26 mouse cellular contexts compared by ENCODE assay signal in the genomic region with DNA sequence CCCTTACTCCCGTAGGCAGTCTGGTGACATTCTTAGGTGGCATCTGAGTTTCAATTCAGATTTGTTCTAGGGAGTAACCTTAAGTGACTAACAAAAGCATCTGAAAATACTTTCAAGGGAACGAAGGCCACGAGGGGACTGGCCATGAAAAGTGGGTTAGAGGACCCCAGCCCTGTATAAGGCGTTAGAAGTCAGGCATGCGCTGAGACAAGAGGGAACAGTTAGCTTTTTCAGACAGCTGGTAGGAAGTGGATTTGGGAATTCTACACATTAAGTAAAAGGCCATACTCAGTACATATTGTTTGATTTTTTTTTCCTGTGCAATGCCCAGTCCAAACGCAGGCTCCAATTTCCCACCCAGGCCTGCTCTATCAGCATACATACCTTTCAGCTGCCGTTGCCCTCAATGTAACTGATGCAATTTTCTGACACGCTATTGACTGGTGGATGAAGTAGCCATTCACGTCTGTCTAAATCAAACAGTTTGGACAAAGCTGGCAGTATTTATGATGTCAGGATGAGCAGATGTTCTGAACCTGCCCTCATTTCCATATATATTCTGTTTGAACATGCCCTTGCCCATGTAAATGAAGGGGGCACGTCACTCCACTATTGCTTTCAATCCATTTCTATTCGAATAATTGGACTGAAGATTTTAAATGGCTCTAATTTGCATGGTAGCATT.
A peak's percentile ranks its signal among the peaks of the same experiment; 100 is the strongest.
DNase-seq lines count a peak whose midpoint lies in the region; ATAC-seq and TF ChIP-seq lines count a peak whose summit lies in the region.
"Had no signal": no experiment of that assay in that cellular context is flagged by ENCODE, and none has a peak within 500 bp of the region (broad histone marks: within the 10 kb centered on the region; RNA-seq: fewer than 3 reads in every experiment).

No protein-coding gene starts in this region.

- no peak for DNase-seq in forebrain, embryonic 11.5 days (ENCODE audit: low spot score)
- DNase-seq in forebrain, embryonic 10.5 days (ENCODE audit: extremely low spot score, low spot score), result no peak
- DNase-seq in gastrocnemius, adult 18-20 months (ENCODE audit: low spot score), result no peak
- DNase-seq in stomach, postnatal 0 days (ENCODE audit: low spot score), result no peak
- DNase-seq in adrenal gland, adult 18-20 months (ENCODE audit: low spot score in 2 of 2), result no peak
- DNase-seq: adrenal gland, postnatal 25 days; cerebellum, adult 18-20 months; cerebellum, postnatal 36 days; kidney, adult 2 months; kidney, postnatal 25 days; left cerebral cortex, postnatal 4 days; liver; lung, postnatal 10 days; right cerebral cortex, adult 18-20 months; spleen, adult 18-20 months; thymus, postnatal 36 days had no signal

- no peak for TF ChIP-seq EP300 in stomach, postnatal 0 days (optimal IDR thresholded peaks at IDR 0.05)

- no peaks in the 10 kb centered on the region for H3K27me3 ChIP-seq in forebrain, embryonic 11.5 days (ENCODE audit: control insufficient read depth, insufficient read depth, low read length)
- H3K27me3 ChIP-seq in forebrain, embryonic 10.5 days (ENCODE audit: poor library complexity, severe bottlenecking), result no peaks in the 10 kb centered on the region
- H3K27me3 ChIP-seq in forebrain, embryonic 12.5 days, result no peaks in the 10 kb centered on the region
- no peaks in the 10 kb centered on the region for H3K27me3 ChIP-seq in hindbrain, embryonic 12.5 days
- H3K27me3 ChIP-seq in midbrain, embryonic 15.5 days (replicated peaks), result no peaks in the 10 kb centered on the region
- no peaks in the 10 kb centered on the region for H3K27me3 ChIP-seq in stomach, postnatal 0 days (ENCODE audit: control insufficient read depth, insufficient read depth, low read length)
- H3K27me3 ChIP-seq: heart, embryonic 12.5 days had no signal

- no peak for TF ChIP-seq CTCF in stomach, postnatal 0 days (IDR thresholded peaks at IDR 0.05; ENCODE audit: low read depth)

- H3K9me3 ChIP-seq in forebrain, embryonic 11.5 days (ENCODE audit: control insufficient read depth, low read length), result no peaks in the 10 kb centered on the region
- peaks cover 4% of the 10 kb centered on the region; the same call in 1 of the 2 replicates for H3K9me3 ChIP-seq in forebrain, embryonic 10.5 days
- H3K9me3 ChIP-seq in forebrain, embryonic 12.5 days, result no peaks in the 10 kb centered on the region
- H3K9me3 ChIP-seq in hindbrain, embryonic 12.5 days (replicated peaks), result 0 out of 2 replicates have a peak, but pooled peaks cover 3% of the 10 kb centered on the region
- H3K9me3 ChIP-seq in midbrain, embryonic 15.5 days, result no peaks in the 10 kb centered on the region
- H3K9me3 ChIP-seq in stomach, postnatal 0 days (ENCODE audit: control insufficient read depth, low read length), result no peaks in the 10 kb centered on the region
- H3K9me3 ChIP-seq: heart, embryonic 12.5 days had no signal

- no peaks in the 10 kb centered on the region; the same call in 1 of the 2 replicates for H3K4me1 ChIP-seq in forebrain, embryonic 11.5 days (replicated peaks; ENCODE audit: control insufficient read depth, insufficient read depth, low read length)
- H3K4me1 ChIP-seq in forebrain, embryonic 10.5 days, result 0 out of 2 replicates have a peak, but pooled peaks cover 3% of the 10 kb centered on the region
- H3K4me1 ChIP-seq in forebrain, embryonic 12.5 days, result peaks cover 11% of the 10 kb centered on the region
- H3K4me1 ChIP-seq in hindbrain, embryonic 12.5 days, result peaks cover 8% of the 10 kb centered on the region
- H3K4me1 ChIP-seq in midbrain, embryonic 15.5 days, result peaks cover 9% of the 10 kb centered on the region
- H3K4me1 ChIP-seq in stomach, postnatal 0 days (replicated peaks; ENCODE audit: control insufficient read depth, insufficient read depth), result no peaks in the 10 kb centered on the region
- H3K4me1 ChIP-seq: heart, embryonic 12.5 days had no signal

- H3K36me3 ChIP-seq in forebrain, embryonic 11.5 days (ENCODE audit: control insufficient read depth, insufficient read depth, low read length), result no peaks in the 10 kb centered on the region
- peaks cover 12% of the 10 kb centered on the region for H3K36me3 ChIP-seq in forebrain, embryonic 10.5 days (replicated peaks)
- H3K36me3 ChIP-seq in forebrain, embryonic 12.5 days (replicated peaks), result no peaks in the 10 kb centered on the region
- peaks cover 5% of the 10 kb centered on the region; the same call in 1 of the 2 replicates for H3K36me3 ChIP-seq in hindbrain, embryonic 12.5 days
- H3K36me3 ChIP-seq in midbrain, embryonic 15.5 days (replicated peaks), result no peaks in the 10 kb centered on the region
- H3K36me3 ChIP-seq in stomach, postnatal 0 days (ENCODE audit: control insufficient read depth, insufficient read depth, low read length), result no peaks in the 10 kb centered on the region

- no peak overlapping the region for H3K9ac ChIP-seq in forebrain, embryonic 11.5 days (ENCODE audit: low read length)
- H3K9ac ChIP-seq in forebrain, embryonic 12.5 days, result no peak overlapping the region
- H3K9ac ChIP-seq in hindbrain, embryonic 12.5 days, result no peak overlapping the region
- H3K9ac ChIP-seq in midbrain, embryonic 15.5 days, result no peak overlapping the region
- no peak overlapping the region for H3K9ac ChIP-seq in stomach, postnatal 0 days (ENCODE audit: low read length)
- H3K9ac ChIP-seq: heart, embryonic 12.5 days had no signal

- no peak overlapping the region for H3K4me3 ChIP-seq in forebrain, embryonic 11.5 days (ENCODE audit: low read depth, low read length)
- H3K4me3 ChIP-seq in forebrain, embryonic 10.5 days, result no peak overlapping the region
- H3K4me3 ChIP-seq in forebrain, embryonic 12.5 days (replicated peaks), result no peak overlapping the region
- no peak overlapping the region for H3K4me3 ChIP-seq in hindbrain, embryonic 12.5 days
- H3K4me3 ChIP-seq in midbrain, embryonic 15.5 days, result no peak overlapping the region
- H3K4me3 ChIP-seq in stomach, postnatal 0 days (ENCODE audit: low read depth, low read length), result no peak overlapping the region
- H3K4me3 ChIP-seq: embryonic facial prominence, embryonic 10.5 days; heart, embryonic 12.5 days; left cerebral cortex, adult 2 months; myocyte had no signal

- ATAC-seq in forebrain, embryonic 11.5 days (replicated peaks; ENCODE audit: low FRiP score), result peak; percentile 89
- ATAC-seq in forebrain, embryonic 12.5 days (ENCODE audit: low FRiP score), result peak; percentile 91
- peak; percentile 85 for ATAC-seq in hindbrain, embryonic 12.5 days (ENCODE audit: low FRiP score)
- ATAC-seq in midbrain, embryonic 15.5 days (replicated peaks), result peak; percentile 80
- ATAC-seq in stomach, postnatal 0 days (ENCODE audit: low FRiP score, low TSS enrichment), result no peak
- ATAC-seq: CD4-positive, CD25-positive, alpha-beta regulatory T cell, adult 4 months; inflammation-experienced regulatory T-cells, adult 6 months; Patski had no signal

- peak overlapping the region; percentile 50; the same call in 1 of the 2 replicates for H3K27ac ChIP-seq in forebrain, embryonic 11.5 days (ENCODE audit: low read depth, low read length)
- H3K27ac ChIP-seq in forebrain, embryonic 10.5 days, result no peak overlapping the region
- H3K27ac ChIP-seq in forebrain, embryonic 12.5 days, result peak overlapping the region; percentile 69
- peak overlapping the region; percentile 80 for H3K27ac ChIP-seq in hindbrain, embryonic 12.5 days
- H3K27ac ChIP-seq in midbrain, embryonic 15.5 days, result peak overlapping the region; percentile 44; the same call in 1 of the 2 replicates
- H3K27ac ChIP-seq in stomach, postnatal 0 days (replicated peaks), result no peak overlapping the region
- H3K27ac ChIP-seq: embryonic facial prominence, embryonic 10.5 days; left cerebral cortex, adult 2 months had no signal

- H3K4me2 ChIP-seq in forebrain, embryonic 11.5 days (ENCODE audit: low read depth, low read length, severe bottlenecking), result no peak overlapping the region
- no peak overlapping the region; the same call in 1 of the 2 replicates for H3K4me2 ChIP-seq in forebrain, embryonic 12.5 days
- H3K4me2 ChIP-seq in hindbrain, embryonic 12.5 days (replicated peaks), result no peak overlapping the region
- no peak overlapping the region for H3K4me2 ChIP-seq in midbrain, embryonic 15.5 days
- no peak overlapping the region for H3K4me2 ChIP-seq in stomach, postnatal 0 days (replicated peaks; ENCODE audit: low read depth)
- H3K4me2 ChIP-seq: heart, embryonic 12.5 days had no signal

- WGBS in forebrain, embryonic 11.5 days, result 64% methylated on average over 11 of the region's 11 CpGs
- WGBS in forebrain, embryonic 10.5 days, result 91% methylated on average over 11 of the region's 11 CpGs
- 43% methylated on average over 11 of the region's 11 CpGs for WGBS in forebrain, embryonic 12.5 days
- WGBS in hindbrain, embryonic 12.5 days, result 51% methylated on average over 11 of the region's 11 CpGs
- WGBS in midbrain, embryonic 15.5 days, result 29% methylated on average over 11 of the region's 11 CpGs
- WGBS in stomach, postnatal 0 days, result 81% methylated on average over 11 of the region's 11 CpGs

Comparison
In these comparisons a context has a peak if more than half of its experiments do, and no peak if none do; other contexts are left out.
1. H3K27ac ChIP-seq: peak in forebrain, embryonic 11.5 days (single experiment), forebrain, embryonic 12.5 days (single experiment), hindbrain, embryonic 12.5 days (single experiment) and midbrain, embryonic 15.5 days (single experiment); none in forebrain, embryonic 10.5 days (single experiment) and stomach, postnatal 0 days (single experiment).